9 mouse cellular contexts compared by ENCODE assay signal in genomic region chr16:88851450-88851849, GRCm38 (mm10). TPM values are rescaled to one million over a fixed set of nuclear protein-coding genes. Genes with fewer than 3 reads are reported as not detected.
A peak's percentile ranks its signal among the peaks of the same experiment; 100 is the strongest.
DNase-seq lines count a peak whose midpoint lies in the region; TF ChIP-seq lines count a peak whose summit lies in the region.
"Had no signal": no experiment of that assay in that cellular context is flagged by ENCODE, and none has a peak within 500 bp of the region (broad histone marks: within the 10 kb centered on the region; RNA-seq: fewer than 3 reads in every experiment).

No protein-coding gene starts in this region.

- no peak for DNase-seq in heart, adult 2 months
- DNase-seq in heart, adult 9 months (ENCODE audit: low spot score in 2 of 2) = no peak
- no peak for DNase-seq in spleen, adult 2 months (ENCODE audit: low read depth in 1 of 2, low spot score in 2 of 2)
- DNase-seq in spleen, postnatal 14 days (ENCODE audit: low spot score in 2 of 2) = no peak
- DNase-seq in cerebellum, postnatal 25 days = peak; percentile 9 to 38
- peak; percentile 73 for DNase-seq in retina, embryonic 14.5 days (ENCODE audit: low spot score)
- no peak for DNase-seq in spleen, adult 12 weeks (ENCODE audit: low spot score)
- DNase-seq in right cerebral cortex, postnatal 14 days = no peak
- DNase-seq: liver, embryonic 13.5 days had no signal

- no peak overlapping the region for H3K9ac ChIP-seq in heart, adult 2 months (ENCODE audit: low read depth, low read length)
- H3K9ac ChIP-seq: liver, embryonic 13.5 days had no signal

- TF ChIP-seq POLR2A in heart, adult 2 months (IDR thresholded peaks at IDR 0.05; ENCODE audit: insufficient read depth, low read depth, low read length) = no peak
- no peak for TF ChIP-seq POLR2A in spleen, adult 2 months (IDR thresholded peaks at IDR 0.05; ENCODE audit: low read depth, low read length)

- H3K27ac ChIP-seq in heart, adult 2 months = no peak overlapping the region
- no peak overlapping the region for H3K27ac ChIP-seq in spleen, adult 2 months (ENCODE audit: insufficient read depth, low read length)
- H3K27ac ChIP-seq: liver, embryonic 13.5 days had no signal

- TF ChIP-seq CTCF in heart, adult 2 months (IDR thresholded peaks at IDR 0.05) = peak; percentile 65
- TF ChIP-seq CTCF in spleen, adult 2 months (IDR thresholded peaks at IDR 0.05; ENCODE audit: extremely low read depth, insufficient read depth, insufficient read length, insufficient replicate concordance) = 0 out of 2 replicates have a peak, but pooled peaks have one; percentile 3

- H3K36me3 ChIP-seq in heart, adult 2 months (ENCODE audit: control insufficient read depth, insufficient read depth, low read length) = no peaks in the 10 kb centered on the region
- H3K36me3 ChIP-seq in spleen, adult 2 months (ENCODE audit: control insufficient read depth, insufficient read depth, low read length) = no peaks in the 10 kb centered on the region
- H3K36me3 ChIP-seq: liver, embryonic 13.5 days had no signal

- no peak overlapping the region for H3K4me3 ChIP-seq in heart, adult 2 months
- H3K4me3 ChIP-seq in spleen, adult 2 months (ENCODE audit: extremely low read depth, insufficient read depth, insufficient read length) = no peak overlapping the region
- H3K4me3 ChIP-seq: liver, embryonic 13.5 days had no signal

- no peaks in the 10 kb centered on the region for H3K27me3 ChIP-seq in heart, adult 2 months (ENCODE audit: control insufficient read depth, insufficient read depth, low read length)
- H3K27me3 ChIP-seq in spleen, adult 2 months (ENCODE audit: control insufficient read depth, insufficient read depth, low read length) = no peaks in the 10 kb centered on the region
- H3K27me3 ChIP-seq: liver, embryonic 13.5 days had no signal

- H3K4me1 ChIP-seq in heart, adult 2 months (ENCODE audit: control insufficient read depth, insufficient read depth, low read length) = no peaks in the 10 kb centered on the region
- H3K4me1 ChIP-seq in spleen, adult 2 months (ENCODE audit: control insufficient read depth, insufficient read depth, insufficient read length) = no peaks in the 10 kb centered on the region
- H3K4me1 ChIP-seq: liver, embryonic 13.5 days had no signal

- no peaks in the 10 kb centered on the region for H3K79me2 ChIP-seq in heart, adult 2 months (replicated peaks; ENCODE audit: control insufficient read depth, insufficient read depth, low read length)

- TF ChIP-seq EP300 in heart, adult 2 months (IDR thresholded peaks at IDR 0.05; ENCODE audit: insufficient read depth, low read depth, low read length) = no peak

- 14% methylated on average over 5 of the region's 5 CpGs for WGBS in heart, adult 2 months
- WGBS in spleen, adult 2 months = 17% methylated on average over 5 of the region's 5 CpGs

- intact Hi-C loops in heart, adult 2 months (cut with DNase I) = no loop called here

RNA-seq across cellular contexts. Expression of gene Krtap19-1, which starts 17.8 kb away (rescaled TPM):
- not detected for total RNA-seq in heart, adult 2 months (2021)
- polyA plus RNA-seq in heart, adult 2 months (2012; rRNA removed) = not detected in 2 replicates
- not detected in 2 replicates for polyA plus RNA-seq in spleen, adult 2 months (2012; rRNA removed)
- polyA plus RNA-seq: liver, embryonic 13.5 days had no signal

RNA-seq across cellular contexts. Expression of gene Krtap19-2, which starts 22.6 kb away (rescaled TPM):
- total RNA-seq in heart, adult 2 months (2021) = not detected
- polyA plus RNA-seq in heart, adult 2 months (2012; rRNA removed) = not detected in 2 replicates
- not detected in 2 replicates for polyA plus RNA-seq in spleen, adult 2 months (2012; rRNA removed)
- polyA plus RNA-seq: liver, embryonic 13.5 days had no signal

RNA-seq across cellular contexts. Expression of gene Krtap14, which starts 25.5 kb away (rescaled TPM):
- not detected for total RNA-seq in heart, adult 2 months (2021)
- not detected in 2 replicates for polyA plus RNA-seq in heart, adult 2 months (2012; rRNA removed)
- polyA plus RNA-seq in spleen, adult 2 months (2012; rRNA removed) = not detected in 2 replicates
- polyA plus RNA-seq: liver, embryonic 13.5 days had no signal

RNA-seq across cellular contexts. Expression of gene Krtap19-3, which starts 26.4 kb away (rescaled TPM):
- not detected for total RNA-seq in heart, adult 2 months (2021)
- polyA plus RNA-seq in heart, adult 2 months (2012; rRNA removed) = not detected in 2 replicates
- not detected in 2 replicates for polyA plus RNA-seq in spleen, adult 2 months (2012; rRNA removed)
- polyA plus RNA-seq: liver, embryonic 13.5 days had no signal

RNA-seq across cellular contexts. Expression of gene Krtap15, which starts 31.4 kb away (rescaled TPM):
- total RNA-seq in heart, adult 2 months (2021) = not detected
- polyA plus RNA-seq in heart, adult 2 months (2012; rRNA removed) = not detected in 2 replicates
- polyA plus RNA-seq in spleen, adult 2 months (2012; rRNA removed) = not detected in 2 replicates
- polyA plus RNA-seq: liver, embryonic 13.5 days had no signal

Comparison
In these comparisons a context has a peak if more than half of its experiments do, and no peak if none do; other contexts are left out.
1. DNase-seq: peak in cerebellum, postnatal 25 days (2 of 2) and retina, embryonic 14.5 days (single experiment); none in heart, adult 2 months (0 of 2), heart, adult 9 months (0 of 2), spleen, adult 2 months (0 of 2), spleen, postnatal 14 days (0 of 2), spleen, adult 12 weeks (single experiment) and right cerebral cortex, postnatal 14 days (single experiment).